Mouse (Mus musculus) hindbrain, embryonic 11.5 days (tissue): ENCODE measurements around the gene Lrr1. TPM values are rescaled to one million over a fixed set of nuclear protein-coding genes. Genes with fewer than 3 reads are reported as not detected.

Experiments used
- ATAC-seq: fragments of 200-750 bp; cut with Nextera tagmentation; 2 replicates; pipeline ENCODE4 v1.8.0; 2017; ENCODE audit warnings: mild to moderate bottlenecking, moderate TSS enrichment, moderate library complexity; ENCODE audit not compliant: low FRiP score
- DNase-seq: peaks from one replicate; pipeline ENCODE4 v3.0.0-alpha.2; 2015; ENCODE audit warnings: low spot score
- H3K27ac ChIP-seq: fragments of 300-500 bp; sonication (generic); 2 replicates; pipeline ENCODE4 v1.5.1; 2014; ENCODE audit warnings: mild to moderate bottlenecking, low read depth, low read length
- H3K27me3 ChIP-seq: fragments of 300-500 bp; sonication (generic); 2 replicates; pipeline ENCODE4 v1.6.1; 2014; ENCODE audit warnings: mild to moderate bottlenecking, low read length, moderate library complexity, mixed read lengths; ENCODE audit not compliant: control insufficient read depth, insufficient read depth
- H3K36me3 ChIP-seq: fragments of 300-500 bp; sonication (generic); 2 replicates; pipeline ENCODE4 v1.6.1; 2014; ENCODE audit warnings: mild to moderate bottlenecking, low read length, moderate library complexity, mixed read lengths; ENCODE audit not compliant: control insufficient read depth, insufficient read depth
- H3K4me1 ChIP-seq: fragments of 300-500 bp; sonication (generic); replicated peaks from 2 replicates; pipeline ENCODE4 v1.6.1; 2014; ENCODE audit warnings: low read length, mixed read lengths; ENCODE audit not compliant: control insufficient read depth, insufficient read depth
- H3K4me2 ChIP-seq: fragments of 300-500 bp; sonication (generic); replicated peaks from 2 replicates; pipeline ENCODE4 v1.6.1; 2014; ENCODE audit warnings: mild to moderate bottlenecking, low read depth, low read length
- H3K4me3 ChIP-seq: fragments of 300-500 bp; sonication (generic); 2 replicates; pipeline ENCODE4 v1.5.1; 2014; ENCODE audit warnings: low read depth, low read length
- H3K9ac ChIP-seq: fragments of 300-500 bp; sonication (generic); 2 replicates; pipeline ENCODE4 v1.6.1; 2014; ENCODE audit warnings: low read depth, low read length
- H3K9me3 ChIP-seq: fragments of 300-500 bp; sonication (generic); 2 replicates; pipeline ENCODE4 v1.6.1; 2016; ENCODE audit warnings: low read length; ENCODE audit not compliant: control insufficient read depth
- WGBS: fragments of 180-500 bp; shearing (Covaris S2); extraction: QIAGEN DNeasy Blood & Tissue Kit; methylation state at CpG from one replicate; pipeline ENCODE4 v1.1.7; 2014; 5-methylcytosine and 5-hydroxymethylcytosine counted together
- polyA plus RNA-seq: library from polyadenylated mRNA; unstranded; fragments of >200 nt; fragmentation: Nextera tagmentation; extraction: Ambion mirVana; gene quantifications from 2 replicates; pipeline ENCODE4 v1.2.1, GENCODE M21; 2014

Lrr1 gene
- polyA plus RNA-seq, 1 experiment from 2014 or later, result 23.6 TPM

DNA sequence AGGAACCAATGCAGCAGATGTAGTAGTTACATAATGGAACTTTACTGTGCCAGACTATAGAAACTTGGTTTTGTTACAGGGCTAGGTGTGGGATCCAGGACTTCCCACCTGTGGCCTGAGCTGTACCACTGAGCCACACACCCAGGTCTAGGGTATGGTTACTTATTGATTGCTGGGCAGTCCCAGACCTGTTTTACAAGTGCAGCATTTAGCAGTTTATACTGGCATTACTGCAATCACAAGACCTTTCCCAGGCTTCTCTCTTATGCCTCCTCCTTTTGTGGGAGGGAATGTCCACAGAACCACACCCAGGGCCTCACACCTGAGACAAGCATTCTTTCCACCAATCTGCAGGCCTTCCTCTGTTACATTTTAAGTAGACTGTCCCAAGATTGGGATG is 30.4 kb downstream of the Lrr1 start:
- H3K9me3 ChIP-seq, result no peaks in the 10 kb centered on the region
- no peak overlapping the region for H3K27ac ChIP-seq
- no peak overlapping the region for H3K4me3 ChIP-seq
- ATAC-seq (no peak), DNase-seq (no peak)
- H3K4me1 ChIP-seq, result 0 out of 2 replicates have a peak, but pooled peaks cover 2% of the 10 kb centered on the region
- no peaks in the 10 kb centered on the region for H3K27me3 ChIP-seq
- no peak overlapping the region for H3K4me2 ChIP-seq
- no peaks in the 10 kb centered on the region; the same call in 1 of the 2 replicates for H3K36me3 ChIP-seq
- H3K9ac ChIP-seq, result no peak overlapping the region

DNA sequence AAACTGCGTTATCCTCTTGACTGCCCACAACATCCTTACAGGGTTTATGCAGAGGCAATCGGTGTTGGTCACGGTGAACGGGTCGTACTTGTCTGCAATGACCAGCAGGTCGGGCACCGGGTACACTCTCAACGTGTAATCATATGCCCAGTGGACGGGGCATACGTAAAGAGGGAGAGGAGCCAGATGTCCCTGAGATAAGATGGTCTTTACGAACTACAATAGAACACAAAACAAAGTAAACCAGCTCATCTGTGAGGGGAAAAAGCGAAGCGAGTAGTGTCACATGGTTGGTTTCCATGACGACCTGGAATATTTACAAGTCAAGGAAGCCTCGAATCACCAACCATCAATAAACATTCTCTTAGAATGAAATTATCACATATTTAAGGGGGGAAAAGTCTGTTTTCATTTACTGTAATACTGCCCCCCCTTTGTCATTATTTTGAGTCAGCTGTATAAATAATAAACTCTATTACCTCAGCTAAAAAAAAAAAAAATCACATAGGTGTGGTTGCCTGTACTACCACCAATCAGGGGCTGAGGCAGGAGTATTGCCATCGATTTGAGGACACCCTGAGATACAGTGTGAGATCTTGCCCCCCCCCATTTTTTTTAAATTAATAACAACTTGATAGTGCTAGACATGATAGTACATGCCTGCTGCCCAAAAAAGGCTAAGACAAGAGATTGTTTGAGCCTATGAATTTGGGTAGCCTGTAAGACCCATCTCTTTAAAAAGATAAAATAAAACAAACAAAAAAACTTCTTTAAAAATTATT is 35.6 kb downstream of the Lrr1 start, which contains the start of gene Gm49384:
Gm49384 (minus strand) TSS at position 216 of the 782 bp plus-strand sequence.
- 0 out of 2 replicates have a peak, but pooled peaks have one; percentile 47 for ATAC-seq

GRCm38 (mm10) chr12:69207396-69207795 is 38.8 kb downstream of the Lrr1 start:
- WGBS, result 94% methylated on average over 8 of the region's 8 CpGs
- H3K9ac ChIP-seq, result no peak overlapping the region
- H3K4me2 ChIP-seq, result no peak overlapping the region
- no peaks in the 10 kb centered on the region for H3K4me1 ChIP-seq
- no peak overlapping the region for H3K4me3 ChIP-seq
- DNase-seq, result no peak
- no peak for ATAC-seq
- no peak overlapping the region for H3K27ac ChIP-seq
- no peaks in the 10 kb centered on the region for H3K36me3 ChIP-seq
- H3K9me3 ChIP-seq, result no peaks in the 10 kb centered on the region
- H3K27me3 ChIP-seq, result no peaks in the 10 kb centered on the region

More for the DNA sequence above, 35.6 kb downstream of the Lrr1 start, which contains the start of gene Gm49384:
- Histone ChIP-seq H3K9me3 (no peaks in the 10 kb centered on the region), H3K36me3 (no peaks in the 10 kb centered on the region; the same call in 1 of the 2 replicates), H3K27me3 (no peaks in the 10 kb centered on the region), H3K4me2 (no peak within 1 kb of the TSS), H3K27ac (no peak within 1 kb of the TSS), H3K4me3 (no peak within 1 kb of the TSS), H3K4me1 (no peaks in the 10 kb centered on the region), H3K9ac (no peak within 1 kb of the TSS)
- WGBS, result 77% methylated on average over 16 of the region's 16 CpGs
- peak; percentile 49 for DNase-seq

DNA sequence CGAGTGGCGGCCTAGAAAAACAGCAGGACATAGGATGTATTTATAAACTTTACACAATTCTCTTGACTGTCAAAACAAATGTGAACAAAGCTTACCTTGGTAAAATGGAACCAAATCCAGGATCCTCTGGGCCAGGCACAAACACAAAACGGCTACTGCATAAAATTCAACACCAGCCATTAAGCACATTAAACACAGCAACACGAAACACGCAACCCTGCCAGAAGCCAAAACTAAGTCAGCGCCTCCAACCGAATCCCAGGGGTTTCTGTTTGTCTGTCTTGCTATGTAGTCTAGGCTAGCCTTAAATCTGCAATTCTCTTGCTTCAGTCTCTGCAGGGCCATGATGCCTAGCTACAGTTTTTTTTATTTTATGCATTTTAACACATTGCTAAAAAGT is 39.3 kb downstream of the Lrr1 start:
- no peak overlapping the region for H3K27ac ChIP-seq
- H3K4me3 ChIP-seq, result no peak overlapping the region
- no peak overlapping the region for H3K4me2 ChIP-seq
- no peaks in the 10 kb centered on the region for H3K27me3 ChIP-seq
- 94% methylated on average over 7 of the region's 7 CpGs for WGBS
- ATAC-seq (no peak), DNase-seq (no peak)
- no peak overlapping the region for H3K9ac ChIP-seq
- no peaks in the 10 kb centered on the region for H3K4me1 ChIP-seq
- H3K36me3 ChIP-seq, result no peaks in the 10 kb centered on the region
- H3K9me3 ChIP-seq, result no peaks in the 10 kb centered on the region

DNA sequence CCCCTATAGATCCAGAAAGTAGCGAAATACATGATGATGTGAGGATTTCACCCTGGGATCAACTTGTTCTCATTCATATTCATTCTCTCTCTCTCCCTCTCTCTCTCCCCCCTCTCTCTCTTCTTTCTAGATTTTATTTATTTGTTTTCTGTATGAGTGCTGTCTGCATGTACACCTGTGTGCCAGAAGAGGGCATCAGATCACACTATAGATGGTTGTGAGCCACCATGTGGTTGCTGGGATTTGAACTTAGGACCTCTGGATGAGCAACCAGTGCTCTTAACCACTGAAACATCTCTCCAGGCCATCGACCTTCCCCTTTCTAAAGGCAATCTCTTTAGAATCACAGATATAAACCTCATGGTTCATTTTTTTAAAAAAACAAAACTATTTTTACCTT is 39.9 kb downstream of the Lrr1 start:
- H3K9me3 ChIP-seq, result no peaks in the 10 kb centered on the region
- WGBS, result 87% methylated on average over 2 of the region's 2 CpGs
- DNase-seq, result no peak

DNA sequence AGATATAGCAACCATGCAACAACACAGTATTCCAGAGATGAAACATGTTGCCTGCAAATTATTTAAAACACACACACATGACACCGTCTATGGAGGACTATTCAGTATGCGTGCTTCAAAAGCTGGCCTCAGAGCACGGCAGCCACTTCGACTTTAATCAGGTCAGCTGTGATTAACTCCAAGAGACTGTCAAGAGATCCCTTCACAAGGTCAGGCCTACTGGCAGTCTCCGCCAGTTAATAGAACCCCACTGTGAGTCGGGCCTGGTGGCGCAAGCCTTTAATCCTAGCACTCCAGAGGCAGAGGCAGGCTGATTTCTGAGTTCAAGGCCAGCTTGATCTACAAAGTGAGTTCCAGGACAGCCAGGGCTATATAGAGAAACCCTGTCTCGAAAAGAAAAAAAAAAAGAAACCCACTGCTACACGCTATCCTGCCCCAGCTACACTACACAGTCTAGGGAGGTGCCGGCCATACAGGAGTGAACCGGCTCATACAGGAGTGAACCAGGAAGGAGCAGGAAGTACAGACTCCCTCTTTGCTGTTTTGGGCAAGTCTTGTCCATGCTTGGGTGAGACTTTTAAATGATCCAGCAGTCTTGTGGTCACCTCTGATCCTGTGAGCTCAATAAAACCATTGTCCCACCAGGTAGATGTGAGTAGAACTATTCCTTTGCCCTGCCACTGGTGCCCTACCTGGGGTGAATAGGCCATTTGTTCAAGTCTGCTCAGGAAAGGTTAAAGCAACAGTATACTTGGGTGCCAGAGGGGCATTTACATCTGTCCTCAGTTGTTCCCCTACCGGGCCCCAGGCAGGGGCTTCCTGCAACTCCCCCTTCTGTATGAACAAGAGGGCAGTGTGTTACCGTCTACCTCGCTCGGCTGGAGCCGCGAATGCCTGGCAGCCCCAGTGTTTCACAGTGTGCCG is 41.7 kb downstream of the Lrr1 start:
- Histone ChIP-seq H3K9me3 (no peaks in the 10 kb centered on the region), H3K4me2 (no peak overlapping the region), H3K27ac (no peak overlapping the region), H3K4me3 (no peak overlapping the region), H3K4me1 (no peaks in the 10 kb centered on the region), H3K27me3 (no peaks in the 10 kb centered on the region), H3K36me3 (no peaks in the 10 kb centered on the region), H3K9ac (no peak overlapping the region)
- DNase-seq, result no peak
- ATAC-seq, result no peak
- 89% methylated on average over 18 of the region's 18 CpGs for WGBS

More for the DNA sequence above, 39.9 kb downstream of the Lrr1 start:
- no peaks in the 10 kb centered on the region for H3K36me3 ChIP-seq
- no peak overlapping the region for H3K27ac ChIP-seq
- ATAC-seq, result no peak
- H3K9ac ChIP-seq, result no peak overlapping the region
- H3K4me2 ChIP-seq, result no peak overlapping the region
- no peak overlapping the region for H3K4me3 ChIP-seq
- H3K4me1 ChIP-seq, result no peaks in the 10 kb centered on the region
- H3K27me3 ChIP-seq, result no peaks in the 10 kb centered on the region

GRCm38 (mm10) chr12:69211057-69211456 is 42.4 kb downstream of the Lrr1 start:
- Histone ChIP-seq H3K4me2 (no peak overlapping the region), H3K9me3 (no peaks in the 10 kb centered on the region), H3K27me3 (no peaks in the 10 kb centered on the region), H3K4me1 (no peaks in the 10 kb centered on the region), H3K27ac (no peak overlapping the region), H3K9ac (no peak overlapping the region), H3K4me3 (no peak overlapping the region), H3K36me3 (no peaks in the 10 kb centered on the region)
- 93% methylated on average over 5 of the region's 5 CpGs for WGBS
- ATAC-seq (no peak), DNase-seq (peak; percentile 17)

- no peak overlapping the region for H3K27ac ChIP-seq
- H3K9me3 ChIP-seq, result no peaks in the 10 kb centered on the region
- no peak overlapping the region for H3K9ac ChIP-seq
- H3K36me3 ChIP-seq, result no peaks in the 10 kb centered on the region
- H3K4me2 ChIP-seq, result no peak overlapping the region
- DNase-seq, result no peak
- WGBS, result 94% methylated on average over 13 of the region's 13 CpGs
- no peak overlapping the region for H3K4me3 ChIP-seq
- ATAC-seq, result no peak
- no peaks in the 10 kb centered on the region for H3K27me3 ChIP-seq
- H3K4me1 ChIP-seq, result no peaks in the 10 kb centered on the region
Observed at GRCm38 (mm10) chr12:69213186-69213777, 44.7 kb downstream of the Lrr1 start.
